In the genomic region with DNA sequence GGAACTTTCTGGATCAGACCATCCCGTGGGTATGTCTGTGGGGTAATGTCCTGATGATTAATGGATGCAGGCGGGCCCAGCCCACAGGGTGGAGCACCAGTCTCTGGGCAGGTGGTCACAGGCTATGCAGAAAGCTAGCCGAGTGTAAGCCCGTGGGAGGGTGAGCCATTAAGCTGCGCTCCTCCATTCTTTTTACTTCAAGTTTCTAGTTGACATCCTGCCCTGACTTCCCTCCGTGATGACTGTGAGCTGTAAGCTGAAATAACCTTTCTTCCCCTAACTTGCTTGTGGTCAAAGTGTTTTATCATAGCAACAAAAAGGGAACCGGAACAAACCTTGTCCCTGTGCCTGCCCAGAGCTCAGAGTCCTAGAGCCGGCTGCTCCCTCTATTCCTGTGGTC, we compare ENCODE assay signal across 13 mouse cellular contexts. TPM values are rescaled to one million over a fixed set of nuclear protein-coding genes. Genes with fewer than 3 reads are reported as not detected.
DNase-seq lines count a peak whose midpoint lies in the region; ATAC-seq and TF ChIP-seq lines count a peak whose summit lies in the region.
"Had no signal": no experiment of that assay in that cellular context is flagged by ENCODE, and none has a peak within 500 bp of the region (broad histone marks: within the 10 kb centered on the region; RNA-seq: fewer than 3 reads in every experiment).

No protein-coding gene starts in this region.

- no peak for TF ChIP-seq EP300 in liver, postnatal 0 days (IDR thresholded peaks at IDR 0.05; ENCODE audit: low read depth)

- no peaks in the 10 kb centered on the region for H3K9me3 ChIP-seq in liver, postnatal 0 days (ENCODE audit: low read length)
- H3K9me3 ChIP-seq in forebrain, embryonic 10.5 days, result no peaks in the 10 kb centered on the region
- H3K9me3 ChIP-seq: hindbrain, embryonic 13.5 days; midbrain, embryonic 15.5 days; neural tube, embryonic 15.5 days had no signal

- H3K4me3 ChIP-seq in thymus, adult 2 months (ENCODE audit: control insufficient read depth, insufficient read depth, low read length), result no peak overlapping the region
- H3K4me3 ChIP-seq in bone marrow, adult 2 months (replicated peaks; ENCODE audit: control insufficient read depth, low read depth, low read length), result peak overlapping the region; percentile 56
- no peak overlapping the region for H3K4me3 ChIP-seq in liver, postnatal 0 days (ENCODE audit: low read depth, low read length)
- H3K4me3 ChIP-seq in forebrain, embryonic 10.5 days, result no peak overlapping the region
- H3K4me3 ChIP-seq: hindbrain, embryonic 13.5 days; midbrain, embryonic 15.5 days; neural tube, embryonic 15.5 days had no signal

- H3K27ac ChIP-seq in thymus, adult 2 months (ENCODE audit: control insufficient read depth, insufficient read depth, low read length), result peak overlapping the region; percentile 79
- H3K27ac ChIP-seq in bone marrow, adult 2 months (ENCODE audit: control insufficient read depth, insufficient read depth, low read depth, low read length, poor library complexity), result peak overlapping the region; percentile 89
- H3K27ac ChIP-seq in liver, postnatal 0 days (ENCODE audit: low read depth), result peak overlapping the region; percentile 77
- no peak overlapping the region for H3K27ac ChIP-seq in forebrain, embryonic 10.5 days
- H3K27ac ChIP-seq: hindbrain, embryonic 13.5 days; midbrain, embryonic 15.5 days; neural tube, embryonic 15.5 days had no signal

- H3K36me3 ChIP-seq in thymus, adult 2 months (ENCODE audit: control insufficient read depth, insufficient read depth, low read length), result no peaks in the 10 kb centered on the region
- no peaks in the 10 kb centered on the region for H3K36me3 ChIP-seq in liver, postnatal 0 days (replicated peaks; ENCODE audit: insufficient read depth, low read length)
- no peaks in the 10 kb centered on the region for H3K36me3 ChIP-seq in forebrain, embryonic 10.5 days (replicated peaks)
- H3K36me3 ChIP-seq: hindbrain, embryonic 13.5 days; midbrain, embryonic 15.5 days; neural tube, embryonic 15.5 days had no signal

- H3K4me1 ChIP-seq in thymus, adult 2 months (replicated peaks; ENCODE audit: control insufficient read depth, insufficient read depth, low read length), result peaks cover 57% of the 10 kb centered on the region
- H3K4me1 ChIP-seq in bone marrow, adult 2 months (ENCODE audit: control insufficient read depth, insufficient read depth, low read length), result peaks cover 13% of the 10 kb centered on the region
- no peaks in the 10 kb centered on the region for H3K4me1 ChIP-seq in liver, postnatal 0 days (ENCODE audit: insufficient read depth)
- H3K4me1 ChIP-seq in forebrain, embryonic 10.5 days, result peaks cover 5% of the 10 kb centered on the region
- H3K4me1 ChIP-seq: hindbrain, embryonic 13.5 days; midbrain, embryonic 15.5 days; neural tube, embryonic 15.5 days had no signal

- ATAC-seq in liver, postnatal 0 days, result peak; percentile 47
- ATAC-seq: midbrain, embryonic 15.5 days had no signal

- TF ChIP-seq POLR2A in thymus, adult 2 months (IDR thresholded peaks at IDR 0.05; ENCODE audit: control insufficient read depth, extremely low read depth, insufficient read depth, low read length, poor library complexity), result no peak
- TF ChIP-seq POLR2A in bone marrow, adult 2 months (IDR thresholded peaks at IDR 0.05; ENCODE audit: borderline replicate concordance, control insufficient read depth, low read depth, low read length), result no peak

- WGBS in thymus, adult 2 months, result 29% methylated on average over 8 of the region's 8 CpGs
- WGBS in bone marrow, adult 2 months, result 8% methylated on average over 8 of the region's 8 CpGs
- WGBS in liver, postnatal 0 days (ENCODE audit: insufficient replicate concordance), result 29% methylated on average over 8 of the region's 8 CpGs
- WGBS in forebrain, embryonic 10.5 days, result 79% methylated on average over 8 of the region's 8 CpGs

- no peak for DNase-seq in thymus, adult 2 months
- no peak for DNase-seq in thymus, postnatal 25 days
- no peak for DNase-seq in liver, postnatal 0 days
- no peak for DNase-seq in embryo, embryonic 11 days
- DNase-seq in embryo, embryonic 10 days (ENCODE audit: low spot score), result no peak
- no peak for DNase-seq in forebrain, embryonic 10.5 days (ENCODE audit: extremely low spot score, low spot score)
- DNase-seq: cerebellum, adult 8-10 months; right cerebral cortex, adult 18-20 months had no signal

- TF ChIP-seq CTCF in thymus, adult 2 months (IDR thresholded peaks at IDR 0.05; ENCODE audit: borderline replicate concordance, control insufficient read depth, extremely low read depth, insufficient read depth, low read length, poor library complexity), result no peak
- no peak for TF ChIP-seq CTCF in bone marrow, adult 2 months (IDR thresholded peaks at IDR 0.05; ENCODE audit: control insufficient read depth, insufficient read depth, low read length)
- TF ChIP-seq CTCF in liver, postnatal 0 days (IDR thresholded peaks at IDR 0.05; ENCODE audit: low read depth), result no peak

- H3K9ac ChIP-seq in liver, postnatal 0 days (replicated peaks), result no peak overlapping the region
- H3K9ac ChIP-seq: hindbrain, embryonic 13.5 days; midbrain, embryonic 15.5 days; neural tube, embryonic 15.5 days had no signal

- no peaks in the 10 kb centered on the region for H3K27me3 ChIP-seq in thymus, adult 2 months (ENCODE audit: control insufficient read depth, insufficient read depth, low read length)
- no peaks in the 10 kb centered on the region for H3K27me3 ChIP-seq in liver, postnatal 0 days (ENCODE audit: insufficient read depth, low read length)
- no peaks in the 10 kb centered on the region for H3K27me3 ChIP-seq in forebrain, embryonic 10.5 days (ENCODE audit: poor library complexity, severe bottlenecking)
- H3K27me3 ChIP-seq: hindbrain, embryonic 13.5 days; midbrain, embryonic 15.5 days; neural tube, embryonic 15.5 days had no signal

- peak overlapping the region; percentile 38; the same call in 1 of the 2 replicates for H3K4me2 ChIP-seq in liver, postnatal 0 days (ENCODE audit: low read depth, low read length)
- H3K4me2 ChIP-seq: heart, embryonic 11.5 days; hindbrain, embryonic 13.5 days; midbrain, embryonic 15.5 days; neural tube, embryonic 15.5 days had no signal

RNA-seq across cellular contexts. Expression of gene Itgb2, which starts 6.7 kb away (rescaled TPM):
- polyA plus RNA-seq in thymus, adult 2 months (2012; rRNA removed), result 304 and 334 TPM in 2 replicates
- 27.2 and 69.1 TPM in 2 replicates for polyA plus RNA-seq in bone marrow, adult 2 months (2011; ENCODE audit: insufficient read depth, insufficient read length, low replicate concordance, missing spikeins)
- 18.7 and 23.1 TPM in 2 replicates for polyA plus RNA-seq in liver, postnatal 0 days (2015; fragmentation: Nextera tagmentation; extraction: Ambion mirVana)
- polyA plus RNA-seq in forebrain, embryonic 10.5 days (2016; fragmentation: Nextera tagmentation; extraction: Ambion mirVana), result 0.44 and 0.76 TPM in 2 replicates

RNA-seq across cellular contexts. Expression of gene Fam207a, which starts 21.1 kb away (rescaled TPM):
- 49.1 and 52.4 TPM in 2 replicates for polyA plus RNA-seq in thymus, adult 2 months (2012; rRNA removed)
- polyA plus RNA-seq in bone marrow, adult 2 months (2011; ENCODE audit: insufficient read depth, insufficient read length, low replicate concordance, missing spikeins), result 12.3 and 29.2 TPM in 2 replicates
- polyA plus RNA-seq in liver, postnatal 0 days (2015; fragmentation: Nextera tagmentation; extraction: Ambion mirVana), result 14.8 and 15.5 TPM in 2 replicates
- 41.2 and 43.2 TPM in 2 replicates for polyA plus RNA-seq in forebrain, embryonic 10.5 days (2016; fragmentation: Nextera tagmentation; extraction: Ambion mirVana)

RNA-seq across cellular contexts. Expression of gene Pttg1ip, which starts 44.8 kb away (rescaled TPM):
- polyA plus RNA-seq in thymus, adult 2 months (2012; rRNA removed), result 103 and 129 TPM in 2 replicates
- polyA plus RNA-seq in bone marrow, adult 2 months (2011; ENCODE audit: insufficient read depth, insufficient read length, low replicate concordance, missing spikeins), result 38.1 and 67.0 TPM in 2 replicates
- 126 and 129 TPM in 2 replicates for polyA plus RNA-seq in liver, postnatal 0 days (2015; fragmentation: Nextera tagmentation; extraction: Ambion mirVana)
- 62.0 and 64.5 TPM in 2 replicates for polyA plus RNA-seq in forebrain, embryonic 10.5 days (2016; fragmentation: Nextera tagmentation; extraction: Ambion mirVana)

Comparison
In these comparisons a context has a peak if more than half of its experiments do, and no peak if none do; other contexts are left out.
1. RNA of gene Itgb2, which starts 6.7 kb away (polyA plus RNA-seq): 304 to 334 TPM in thymus, adult 2 months, 27.2 to 69.1 TPM in bone marrow, adult 2 months and 18.7 to 23.1 TPM in liver, postnatal 0 days; 0.44 to 0.76 TPM in forebrain, embryonic 10.5 days; every median in the first group is over 10 times any median in the second.